Mouse (Mus musculus) heart, postnatal 14 days (tissue): ENCODE measurements around the gene Gjc1. TPM values are rescaled to one million over a fixed set of nuclear protein-coding genes. Genes with fewer than 3 reads are reported as not detected.

Experiments used
- DNase-seq, 2 experiments: peaks; one replicate each; pipeline ENCODE4 v3.0.0; 2021 to 2022
- intact Hi-C: fragments of 180-260 bp; cut with DNase I; formaldehyde crosslinking; loops from one replicate; pipeline ENCODE4 v1.15.1; 2025
- total RNA-seq, 2 experiments: library from RNA; stranded (reverse); gene quantifications; 2 replicates each; pipeline ENCODE4 v1.2.3; 2021

Gene Gjc1
- total RNA-seq, 2 experiments from 2014 or later = 37.7 to 42.6 TPM

DNA sequence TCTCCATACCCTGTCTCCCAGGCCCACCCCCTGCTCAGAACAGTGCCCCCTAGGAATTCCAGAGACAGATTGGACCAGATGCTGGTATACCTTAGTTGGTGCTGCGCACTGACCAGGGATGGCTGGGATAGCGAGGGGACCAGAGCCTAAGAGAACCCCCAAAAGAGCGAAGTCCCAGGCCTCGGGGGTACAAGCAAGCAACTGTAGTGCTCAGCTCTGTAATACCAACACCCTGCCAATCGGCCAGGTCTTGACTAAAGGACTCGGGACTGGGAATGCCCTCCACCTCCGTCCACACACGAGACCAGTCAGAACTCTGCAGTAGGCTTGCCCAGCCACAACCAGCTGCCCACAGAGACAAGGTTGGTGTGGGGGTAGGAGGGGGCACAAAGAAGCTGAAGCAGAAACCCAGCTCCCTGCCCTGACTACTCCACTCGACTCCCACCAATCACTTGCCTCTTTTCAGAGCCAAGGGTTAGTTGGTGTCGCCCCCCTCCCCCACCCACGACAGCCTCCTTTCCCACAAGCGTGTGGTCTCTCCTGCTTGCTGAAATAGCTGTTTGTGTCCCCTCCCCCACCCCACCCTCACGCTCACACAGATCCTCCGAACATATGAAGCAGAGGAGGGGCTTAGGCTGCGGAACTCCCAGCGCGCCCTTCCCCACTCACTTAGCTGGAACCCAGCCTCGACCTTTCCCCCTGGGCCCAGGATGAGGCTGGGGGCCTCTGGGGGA is 65.7 kb downstream of the Gjc1 start:
- intact Hi-C loops = no loop called here
- no peak for DNase-seq

DNA sequence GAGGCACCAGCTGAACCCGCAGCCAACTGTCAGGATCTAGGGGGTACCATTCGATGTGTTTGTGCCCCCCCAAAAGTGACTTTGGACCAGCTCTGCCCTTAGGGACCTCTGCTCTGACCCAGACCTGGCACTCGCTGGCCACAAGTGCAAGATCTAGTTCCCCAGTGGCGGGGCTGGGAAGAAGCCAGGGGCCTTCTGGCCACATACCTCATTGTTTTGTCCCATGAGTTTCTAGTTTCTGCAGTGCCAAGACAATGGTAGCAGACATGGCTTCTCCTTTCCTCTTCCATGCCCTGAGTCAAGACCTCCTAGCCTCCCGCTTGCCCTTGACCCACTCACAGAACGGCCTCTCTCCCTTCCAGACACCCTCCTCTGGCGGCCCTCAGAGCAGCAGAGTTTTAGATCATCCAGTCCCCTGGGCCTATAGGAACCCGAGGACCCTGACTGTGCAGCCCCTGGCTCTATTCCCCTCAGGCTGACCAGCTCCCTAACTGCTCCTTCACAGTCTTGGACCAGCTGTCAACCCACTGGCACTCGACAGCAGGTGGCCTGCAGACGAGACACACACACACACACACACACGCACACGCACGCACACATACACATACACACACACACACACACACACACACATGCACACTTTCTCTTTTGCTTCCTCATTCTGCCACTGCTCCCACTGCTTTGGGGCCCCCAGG is 66.5 kb downstream of the Gjc1 start:
- intact Hi-C loops = no loop called here
- no peak for DNase-seq

DNA sequence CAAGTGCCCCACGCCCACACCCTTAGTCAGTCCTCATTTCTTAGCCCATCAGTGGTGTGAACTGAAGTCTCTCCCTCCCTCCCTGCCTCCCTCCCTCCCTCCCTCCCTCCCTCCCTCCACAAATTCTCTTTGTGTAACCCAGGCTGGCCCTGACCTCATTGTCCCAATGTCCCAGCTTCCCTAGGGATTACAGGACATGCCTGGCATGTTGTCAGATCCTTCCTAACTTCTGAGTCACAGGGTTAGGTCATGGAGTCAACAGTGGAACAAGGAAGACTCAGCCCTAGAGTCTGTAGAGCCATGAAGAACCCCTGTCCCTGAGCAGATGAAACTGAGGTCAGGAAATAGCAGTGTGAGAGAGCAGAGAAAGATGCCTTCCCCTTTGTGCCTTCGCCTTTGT is 69.8 kb downstream of the Gjc1 start:
- intact Hi-C loops = no loop called here
- no peak for DNase-seq

Other genes with a start within 250 kb of the Gjc1 start
- gene Gm11627, start 240.2 kb downstream of the Gjc1 start, total RNA-seq = 1 to 10 TPM in 1 of 2 experiments, under 1 TPM in 1; 0.69 to 1.8 TPM
- gene Fzd2, start 215.3 kb downstream of the Gjc1 start, total RNA-seq = 1 to 10 TPM; 5.6 to 7.3 TPM
- not detected for gene Meioc, start 156.0 kb downstream of the Gjc1 start, total RNA-seq
- 10 to 100 TPM; 16.0 to 18.5 TPM for gene Ccdc43, start 121.9 kb downstream of the Gjc1 start, total RNA-seq
- gene Adam11, start 58.3 kb downstream of the Gjc1 start, total RNA-seq = 1 to 10 TPM; 4.0 to 4.4 TPM
- 10 to 100 TPM; 20.4 to 25.4 TPM for gene Higd1b, start 16.1 kb upstream of the Gjc1 start, total RNA-seq
- gene Eftud2, start 61.3 kb upstream of the Gjc1 start, total RNA-seq = 10 to 100 TPM; 39.2 to 40.5 TPM
- under 1 TPM; 0.14 to 0.22 TPM for gene Ccdc103, start 61.5 kb upstream of the Gjc1 start, total RNA-seq
- gene Fam187a, start 65.5 kb upstream of the Gjc1 start, total RNA-seq = not detected
- gene Gfap, start 81.2 kb upstream of the Gjc1 start, total RNA-seq = under 1 TPM; 0.15 to 0.36 TPM
- gene Kif18b, start 105.4 kb upstream of the Gjc1 start, total RNA-seq = 1 to 10 TPM; 2.1 to 3.3 TPM
- gene C1ql1, start 127.0 kb upstream of the Gjc1 start, total RNA-seq = under 1 TPM; 0.19 to 0.20 TPM
- 10 to 100 TPM; 61.0 to 62.1 TPM for gene Nmt1, start 208.5 kb upstream of the Gjc1 start, total RNA-seq
- 10 to 100 TPM; 68.5 to 71.1 TPM for gene Dcakd, start 208.6 kb upstream of the Gjc1 start, total RNA-seq